Mouse (Mus musculus): ENCODE results near the gene Shq1. TPM values are rescaled to one million over a fixed set of nuclear protein-coding genes. Genes with fewer than 3 reads are reported as not detected.

The Shq1 gene
- polyA plus RNA-seq, 1 experiment = 1.2 TPM

- Histone ChIP-seq H3K27ac (replicated peaks; ENCODE audit: low read depth, low read length) (no peak overlapping the region), H3K4me3 (ENCODE audit: insufficient read depth, low read depth, low read length) (no peak overlapping the region), H3K4me1 (ENCODE audit: control insufficient read depth, insufficient read depth, insufficient read length, low read length) (no peaks in the 10 kb centered on the region)
Measured at GRCm38 (mm10) chr6:100539698-100540097, 131.3 kb downstream of the Shq1 start.

GRCm38 (mm10) chr6:100538570-100538969 is 132.4 kb downstream of the Shq1 start:
- no peak overlapping the region for H3K27ac ChIP-seq (replicated peaks; ENCODE audit: low read depth, low read length)
- H3K4me1 ChIP-seq (ENCODE audit: control insufficient read depth, insufficient read depth, insufficient read length, low read length) = no peaks in the 10 kb centered on the region
- H3K4me3 ChIP-seq (ENCODE audit: insufficient read depth, low read depth, low read length) = no peak overlapping the region

GRCm38 (mm10) chr6:100537987-100538386 is 133.0 kb downstream of the Shq1 start:
- Histone ChIP-seq H3K27ac (replicated peaks; ENCODE audit: low read depth, low read length) (no peak overlapping the region), H3K4me3 (ENCODE audit: insufficient read depth, low read depth, low read length) (no peak overlapping the region), H3K4me1 (ENCODE audit: control insufficient read depth, insufficient read depth, insufficient read length, low read length) (no peaks in the 10 kb centered on the region)

- H3K4me1 ChIP-seq (ENCODE audit: control insufficient read depth, insufficient read depth, insufficient read length, low read length) = no peaks in the 10 kb centered on the region
- no peak overlapping the region for H3K27ac ChIP-seq (replicated peaks; ENCODE audit: low read depth, low read length)
- H3K4me3 ChIP-seq (ENCODE audit: insufficient read depth, low read depth, low read length) = no peak overlapping the region
Measured at GRCm38 (mm10) chr6:100537042-100537441, 133.9 kb downstream of the Shq1 start.

GRCm38 (mm10) chr6:100533364-100533763 is 137.6 kb downstream of the Shq1 start:
- no peak overlapping the region for H3K27ac ChIP-seq (replicated peaks; ENCODE audit: low read depth, low read length)
- no peak overlapping the region for H3K4me3 ChIP-seq (ENCODE audit: insufficient read depth, low read depth, low read length)
- H3K4me1 ChIP-seq (ENCODE audit: control insufficient read depth, insufficient read depth, insufficient read length, low read length) = no peaks in the 10 kb centered on the region

- Histone ChIP-seq H3K27ac (replicated peaks; ENCODE audit: low read depth, low read length) (no peak overlapping the region), H3K4me3 (ENCODE audit: insufficient read depth, low read depth, low read length) (no peak overlapping the region), H3K4me1 (ENCODE audit: control insufficient read depth, insufficient read depth, insufficient read length, low read length) (no peaks in the 10 kb centered on the region)
Measured at GRCm38 (mm10) chr6:100532326-100532725, 138.6 kb downstream of the Shq1 start.

- no peak overlapping the region for H3K27ac ChIP-seq (replicated peaks; ENCODE audit: low read depth, low read length)
- H3K4me3 ChIP-seq (ENCODE audit: insufficient read depth, low read depth, low read length) = no peak overlapping the region
Measured at GRCm38 (mm10) chr6:100529673-100530072, 141.3 kb downstream of the Shq1 start.

GRCm38 (mm10) chr6:100528556-100528955 is 142.4 kb downstream of the Shq1 start:
- H3K27ac ChIP-seq (replicated peaks; ENCODE audit: low read depth, low read length) = no peak overlapping the region
- H3K4me3 ChIP-seq (ENCODE audit: insufficient read depth, low read depth, low read length) = no peak overlapping the region
- H3K4me1 ChIP-seq (ENCODE audit: control insufficient read depth, insufficient read depth, insufficient read length, low read length) = peaks cover 3% of the 10 kb centered on the region

More at GRCm38 (mm10) chr6:100529673-100530072, 141.3 kb downstream of the Shq1 start:
- peaks cover 3% of the 10 kb centered on the region for H3K4me1 ChIP-seq (ENCODE audit: control insufficient read depth, insufficient read depth, insufficient read length, low read length)

GRCm38 (mm10) chr6:100527972-100528371 is 143.0 kb downstream of the Shq1 start:
- Histone ChIP-seq H3K4me1 (ENCODE audit: control insufficient read depth, insufficient read depth, insufficient read length, low read length) (peaks cover 3% of the 10 kb centered on the region), H3K4me3 (ENCODE audit: insufficient read depth, low read depth, low read length) (no peak overlapping the region), H3K27ac (replicated peaks; ENCODE audit: low read depth, low read length) (no peak overlapping the region)

- Histone ChIP-seq H3K4me1 (ENCODE audit: control insufficient read depth, insufficient read depth, insufficient read length, low read length) (peaks cover 3% of the 10 kb centered on the region), H3K4me3 (ENCODE audit: insufficient read depth, low read depth, low read length) (no peak overlapping the region), H3K27ac (replicated peaks; ENCODE audit: low read depth, low read length) (no peak overlapping the region)
Measured at GRCm38 (mm10) chr6:100527161-100527560, 143.8 kb downstream of the Shq1 start.

GRCm38 (mm10) chr6:100526066-100526465 is 144.9 kb downstream of the Shq1 start:
- no peak overlapping the region for H3K4me3 ChIP-seq (ENCODE audit: insufficient read depth, low read depth, low read length)
- H3K4me1 ChIP-seq (ENCODE audit: control insufficient read depth, insufficient read depth, insufficient read length, low read length) = peaks cover 3% of the 10 kb centered on the region
- no peak overlapping the region for H3K27ac ChIP-seq (replicated peaks; ENCODE audit: low read depth, low read length)

- Histone ChIP-seq H3K4me3 (ENCODE audit: insufficient read depth, low read depth, low read length) (no peak overlapping the region), H3K4me1 (ENCODE audit: control insufficient read depth, insufficient read depth, insufficient read length, low read length) (peaks cover 3% of the 10 kb centered on the region), H3K27ac (replicated peaks; ENCODE audit: low read depth, low read length) (no peak overlapping the region)
Measured at GRCm38 (mm10) chr6:100525496-100525895, 145.5 kb downstream of the Shq1 start.

GRCm38 (mm10) chr6:100522495-100522894 is 148.5 kb downstream of the Shq1 start:
- H3K4me3 ChIP-seq (ENCODE audit: insufficient read depth, low read depth, low read length) = no peak overlapping the region
- H3K27ac ChIP-seq (replicated peaks; ENCODE audit: low read depth, low read length) = no peak overlapping the region
- peaks cover 3% of the 10 kb centered on the region for H3K4me1 ChIP-seq (ENCODE audit: control insufficient read depth, insufficient read depth, insufficient read length, low read length)

- Histone ChIP-seq H3K4me3 (ENCODE audit: insufficient read depth, low read depth, low read length) (no peak overlapping the region), H3K4me1 (ENCODE audit: control insufficient read depth, insufficient read depth, insufficient read length, low read length) (peaks cover 3% of the 10 kb centered on the region), H3K27ac (replicated peaks; ENCODE audit: low read depth, low read length) (no peak overlapping the region)
Measured at GRCm38 (mm10) chr6:100521615-100522398, 149.2 kb downstream of the Shq1 start.

GRCm38 (mm10) chr6:100520558-100521099 is 150.3 kb downstream of the Shq1 start:
- no peak overlapping the region for H3K27ac ChIP-seq (replicated peaks; ENCODE audit: low read depth, low read length)
- H3K4me1 ChIP-seq (ENCODE audit: control insufficient read depth, insufficient read depth, insufficient read length, low read length) = no peaks in the 10 kb centered on the region
- no peak overlapping the region for H3K4me3 ChIP-seq (ENCODE audit: insufficient read depth, low read depth, low read length)

- Histone ChIP-seq H3K4me3 (ENCODE audit: insufficient read depth, low read depth, low read length) (no peak overlapping the region), H3K27ac (replicated peaks; ENCODE audit: low read depth, low read length) (no peak overlapping the region), H3K4me1 (ENCODE audit: control insufficient read depth, insufficient read depth, insufficient read length, low read length) (no peaks in the 10 kb centered on the region)
Measured at GRCm38 (mm10) chr6:100519837-100520236, 151.1 kb downstream of the Shq1 start.

Data from brown adipose tissue, adult 24 weeks (tissue).